Mouse (Mus musculus) kidney, adult 2 months (tissue): ENCODE results near the gene Lrrfip1.

Experiments
- CTCF ChIP-seq: fragments of 200-500 bp; conservative IDR thresholded peaks from 2 replicates; pipeline ENCODE4 v1.5.1; 2011; ENCODE audit warnings: low read depth, mild to moderate bottlenecking, control low read depth, low read length, moderate library complexity, mixed read lengths; ENCODE audit not compliant: insufficient read depth, insufficient read length
- POLR2A ChIP-seq: fragments of 200-500 bp; IDR thresholded peaks from one replicate; pipeline ENCODE4 v1.6.1; 2011; ENCODE audit warnings: low read depth, low read length, control low read depth

DNA sequence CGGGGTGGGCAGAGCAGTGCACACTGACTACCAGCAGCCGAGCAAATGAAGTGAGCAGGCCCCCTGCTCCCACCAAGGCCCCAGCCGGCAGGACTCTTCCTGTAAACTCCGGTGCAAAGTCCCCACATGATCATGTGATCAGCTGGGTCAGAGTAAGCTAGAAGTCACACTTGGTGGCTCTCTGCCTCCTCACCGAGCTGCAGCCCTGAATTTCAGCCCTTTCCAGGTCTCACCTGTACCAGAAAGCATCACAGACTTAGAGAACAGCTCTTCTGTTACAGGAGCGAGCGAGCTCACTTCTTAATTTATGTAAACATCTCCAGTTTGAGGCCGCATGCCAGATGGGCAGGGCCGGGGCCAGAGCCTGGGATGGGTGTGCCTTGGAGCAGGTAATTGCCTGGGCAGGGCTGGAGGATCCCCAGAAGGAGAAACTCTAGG, 29.2 kb upstream of the Lrrfip1 start, which contains the start of gene Rab17:
- no peak for TF ChIP-seq POLR2A
- TF ChIP-seq CTCF, result no peak
